Mouse (Mus musculus): Measurements from ENCODE around the gene Rarres1. TPM values are rescaled to one million over a fixed set of nuclear protein-coding genes. Genes with fewer than 3 reads are reported as not detected.

Rarres1 gene
- polyA plus RNA-seq, 1 experiment from 2014 or later: 2.6 TPM

- Histone ChIP-seq H3K4me2 (replicated peaks; ENCODE audit: low read depth, low read length) (no peak overlapping the region), H3K4me3 (ENCODE audit: low read depth, low read length) (no peak overlapping the region), H3K4me1 (ENCODE audit: insufficient read depth, low read depth, low read length) (no peaks in the 10 kb centered on the region), H3K36me3 (ENCODE audit: insufficient read depth, low read length) (no peaks in the 10 kb centered on the region), H3K9me3 (ENCODE audit: low read length) (no peaks in the 10 kb centered on the region), H3K9ac (replicated peaks; ENCODE audit: low read depth) (no peak overlapping the region), H3K27me3 (replicated peaks; ENCODE audit: insufficient read depth, low read length) (0 out of 2 replicates have a peak, but pooled peaks cover 3% of the 10 kb centered on the region), H3K27ac (ENCODE audit: low read length) (no peak overlapping the region)
- ATAC-seq (peak; percentile 51; the same call in 1 of the 2 replicates), DNase-seq (ENCODE audit: low spot score) (peak; percentile 81)
- WGBS: 0% methylated on average over 5 of the region's 5 CpGs
- no peak for TF ChIP-seq EP300 (IDR thresholded peaks at IDR 0.05)
- peak; percentile 97 for TF ChIP-seq CTCF (IDR thresholded peaks at IDR 0.05)
These were observed 2.5 kb downstream of the Rarres1 start for GRCm38 (mm10) chr3:67512807-67513206.

GRCm38 (mm10) chr3:67508216-67508892 lies 7.0 kb downstream of the Rarres1 start:
- H3K9ac ChIP-seq (replicated peaks; ENCODE audit: low read depth): no peak overlapping the region
- H3K36me3 ChIP-seq (ENCODE audit: insufficient read depth, low read length): no peaks in the 10 kb centered on the region
- H3K27ac ChIP-seq (ENCODE audit: low read length): no peak overlapping the region
- H3K4me2 ChIP-seq (replicated peaks; ENCODE audit: low read depth, low read length): no peak overlapping the region
- ATAC-seq (no peak), DNase-seq (ENCODE audit: low spot score) (no peak)
- H3K27me3 ChIP-seq (replicated peaks; ENCODE audit: insufficient read depth, low read length): no peaks in the 10 kb centered on the region
- no peaks in the 10 kb centered on the region for H3K9me3 ChIP-seq (ENCODE audit: low read length)
- TF ChIP-seq EP300 (IDR thresholded peaks at IDR 0.05) (no peak), CTCF (IDR thresholded peaks at IDR 0.05) (no peak)
- H3K4me1 ChIP-seq (ENCODE audit: insufficient read depth, low read depth, low read length): no peaks in the 10 kb centered on the region
- no peak overlapping the region for H3K4me3 ChIP-seq (ENCODE audit: low read depth, low read length)
- WGBS: 79% methylated on average over 10 of the region's 10 CpGs

GRCm38 (mm10) chr3:67505286-67505685 lies 10.0 kb downstream of the Rarres1 start:
- Histone ChIP-seq H3K4me2 (replicated peaks; ENCODE audit: low read depth, low read length) (no peak overlapping the region), H3K9ac (replicated peaks; ENCODE audit: low read depth) (no peak overlapping the region), H3K4me3 (ENCODE audit: low read depth, low read length) (no peak overlapping the region), H3K27ac (ENCODE audit: low read length) (no peak overlapping the region), H3K9me3 (ENCODE audit: low read length) (no peaks in the 10 kb centered on the region), H3K4me1 (ENCODE audit: insufficient read depth, low read depth, low read length) (no peaks in the 10 kb centered on the region), H3K36me3 (ENCODE audit: insufficient read depth, low read length) (no peaks in the 10 kb centered on the region), H3K27me3 (replicated peaks; ENCODE audit: insufficient read depth, low read length) (no peaks in the 10 kb centered on the region)
- no peak for DNase-seq (ENCODE audit: low spot score)
- no peak for ATAC-seq
- WGBS: 78% methylated on average over 2 of the region's 2 CpGs
- TF ChIP-seq EP300 (IDR thresholded peaks at IDR 0.05) (no peak), CTCF (IDR thresholded peaks at IDR 0.05) (no peak)

- Histone ChIP-seq H3K9me3 (ENCODE audit: low read length) (no peaks in the 10 kb centered on the region), H3K27ac (ENCODE audit: low read length) (no peak overlapping the region), H3K4me2 (replicated peaks; ENCODE audit: low read depth, low read length) (no peak overlapping the region), H3K36me3 (ENCODE audit: insufficient read depth, low read length) (no peaks in the 10 kb centered on the region), H3K4me1 (ENCODE audit: insufficient read depth, low read depth, low read length) (no peaks in the 10 kb centered on the region), H3K4me3 (ENCODE audit: low read depth, low read length) (no peak overlapping the region), H3K9ac (replicated peaks; ENCODE audit: low read depth) (no peak overlapping the region), H3K27me3 (replicated peaks; ENCODE audit: insufficient read depth, low read length) (no peaks in the 10 kb centered on the region)
- TF ChIP-seq EP300 (IDR thresholded peaks at IDR 0.05): no peak
- TF ChIP-seq CTCF (IDR thresholded peaks at IDR 0.05): no peak
- 13% methylated on average over 3 of the region's 3 CpGs for WGBS
- no peak for ATAC-seq
- no peak for DNase-seq (ENCODE audit: low spot score)
These were observed 11.4 kb downstream of the Rarres1 start for GRCm38 (mm10) chr3:67503878-67504277.

- Histone ChIP-seq H3K4me3 (ENCODE audit: low read depth, low read length) (no peak overlapping the region), H3K36me3 (ENCODE audit: insufficient read depth, low read length) (no peaks in the 10 kb centered on the region), H3K4me1 (ENCODE audit: insufficient read depth, low read depth, low read length) (no peaks in the 10 kb centered on the region), H3K27me3 (replicated peaks; ENCODE audit: insufficient read depth, low read length) (no peaks in the 10 kb centered on the region), H3K27ac (ENCODE audit: low read length) (no peak overlapping the region), H3K9me3 (ENCODE audit: low read length) (no peaks in the 10 kb centered on the region), H3K9ac (replicated peaks; ENCODE audit: low read depth) (no peak overlapping the region), H3K4me2 (replicated peaks; ENCODE audit: low read depth, low read length) (no peak overlapping the region)
- ATAC-seq (no peak), DNase-seq (ENCODE audit: low spot score) (no peak)
- TF ChIP-seq CTCF (IDR thresholded peaks at IDR 0.05): no peak
- no peak for TF ChIP-seq EP300 (IDR thresholded peaks at IDR 0.05)
- 76% methylated on average over 4 of the region's 4 CpGs for WGBS
These were observed 15.9 kb downstream of the Rarres1 start for GRCm38 (mm10) chr3:67499406-67499791.

DNA sequence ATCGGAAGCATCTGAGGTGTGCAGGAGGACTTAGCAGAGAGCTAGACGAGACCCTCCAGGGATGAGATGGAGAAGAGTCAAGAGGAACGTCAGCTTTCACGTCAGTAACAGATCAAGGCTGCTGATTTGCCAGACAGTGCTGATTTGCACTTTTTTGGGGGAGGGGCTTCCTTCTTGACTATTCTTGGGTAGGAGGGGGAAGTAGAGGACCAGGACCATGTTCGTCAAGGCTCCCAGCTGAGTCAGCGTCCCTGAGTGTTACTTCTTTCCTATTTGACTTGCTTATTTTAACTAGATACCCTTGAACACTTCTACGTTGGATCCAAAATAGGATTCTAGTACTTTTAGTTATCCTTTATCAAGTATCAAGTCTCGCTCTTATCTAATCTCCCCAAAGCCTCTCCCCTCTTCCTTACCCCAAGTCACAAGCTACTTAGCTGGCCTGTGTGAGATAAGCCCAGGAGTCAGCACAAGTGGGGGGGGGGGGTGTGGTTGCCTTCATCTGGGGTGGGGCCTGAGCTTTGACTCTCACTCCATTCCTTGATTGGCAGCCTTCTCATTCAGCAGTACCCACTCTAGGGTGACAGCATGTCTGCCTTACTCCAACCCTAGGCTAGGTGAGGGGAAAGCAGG lies 16.4 kb downstream of the Rarres1 start:
- no peaks in the 10 kb centered on the region for H3K4me1 ChIP-seq (ENCODE audit: insufficient read depth, low read depth, low read length)
- no peak overlapping the region for H3K4me2 ChIP-seq (replicated peaks; ENCODE audit: low read depth, low read length)
- no peaks in the 10 kb centered on the region for H3K36me3 ChIP-seq (ENCODE audit: insufficient read depth, low read length)
- DNase-seq (ENCODE audit: low spot score) (no peak), ATAC-seq (no peak)
- H3K9ac ChIP-seq (replicated peaks; ENCODE audit: low read depth): no peak overlapping the region
- H3K4me3 ChIP-seq (ENCODE audit: low read depth, low read length): no peak overlapping the region
- H3K27ac ChIP-seq (ENCODE audit: low read length): no peak overlapping the region
- WGBS: 80% methylated on average over 8 of the region's 8 CpGs
- no peaks in the 10 kb centered on the region for H3K27me3 ChIP-seq (replicated peaks; ENCODE audit: insufficient read depth, low read length)
- no peaks in the 10 kb centered on the region for H3K9me3 ChIP-seq (ENCODE audit: low read length)
- no peak for TF ChIP-seq EP300 (IDR thresholded peaks at IDR 0.05)
